Mouse (Mus musculus): ENCODE measurements around the gene Nudt19.

GRCm38 (mm10) chr7:35586906-35587445 lies 30.9 kb upstream of the Nudt19 start:
- no peak for TF ChIP-seq POLR2A (IDR thresholded peaks at IDR 0.05; ENCODE audit: low read depth, low read length)
- TF ChIP-seq CTCF (IDR thresholded peaks at IDR 0.05; ENCODE audit: borderline replicate concordance, insufficient read depth, low read length): no peak

Data from embryonic fibroblast, embryonic 13.5 days (primary cell).